In genomic region chr2:77518693-77519092, GRCm38 (mm10) we compare ENCODE assay signal across 8 mouse cellular contexts.
DNase-seq lines count a peak whose midpoint lies in the region; ATAC-seq and TF ChIP-seq lines count a peak whose summit lies in the region.

No protein-coding gene starts in this region.

- DNase-seq in heart, postnatal 36 days = no peak
- DNase-seq in kidney, postnatal 4 days = peak; percentile 37 to 54
- no peak for DNase-seq in urinary bladder, postnatal 4 days (ENCODE audit: low spot score in 2 of 2)
- DNase-seq in natural killer cell, adult 2 months (ENCODE audit: low spot score in 2 of 2) = no peak
- no peak for DNase-seq in left cerebral cortex, postnatal 14 days (ENCODE audit: low spot score in 2 of 2)

- H3ac ChIP-seq in myocyte (ENCODE audit: control insufficient read depth, insufficient read length) = no peak overlapping the region

- H3K9me3 ChIP-seq in heart, embryonic 12.5 days (replicated peaks) = no peaks in the 10 kb centered on the region
- no peaks in the 10 kb centered on the region for H3K9me3 ChIP-seq in forebrain, embryonic 16.5 days (ENCODE audit: control insufficient read depth, low read length)

- peak overlapping the region; percentile 72 for H3K4me2 ChIP-seq in heart, embryonic 12.5 days
- H3K4me2 ChIP-seq in forebrain, embryonic 16.5 days (ENCODE audit: low read length) = peak overlapping the region; percentile 67
- peak overlapping the region; percentile 70 for H3K4me2 ChIP-seq in myocyte (ENCODE audit: low read depth)

- H3K27ac ChIP-seq in heart, embryonic 12.5 days (ENCODE audit: poor library complexity, severe bottlenecking) = no peak overlapping the region
- H3K27ac ChIP-seq in forebrain, embryonic 16.5 days (ENCODE audit: low read length) = no peak overlapping the region

- H3K79me2 ChIP-seq in myocyte (ENCODE audit: control insufficient read depth, insufficient read depth) = no peaks in the 10 kb centered on the region

- peaks cover 5% of the 10 kb centered on the region; the same call in 1 of the 2 replicates for H3K4me1 ChIP-seq in heart, embryonic 12.5 days (replicated peaks)
- H3K4me1 ChIP-seq in forebrain, embryonic 16.5 days (replicated peaks; ENCODE audit: control insufficient read depth, insufficient read depth, low read length) = peaks cover 13% of the 10 kb centered on the region

- no peak overlapping the region for H3K9ac ChIP-seq in heart, embryonic 12.5 days
- no peak overlapping the region for H3K9ac ChIP-seq in forebrain, embryonic 16.5 days (replicated peaks; ENCODE audit: low read depth, low read length)

- no peak for ATAC-seq in heart, embryonic 12.5 days (ENCODE audit: insufficient number of reproducible peaks, low FRiP score)
- ATAC-seq in forebrain, embryonic 16.5 days = peak; percentile 46

- intact Hi-C loops in heart, postnatal 36 days (cut with DNase I) = no loop called here
- intact Hi-C loops in left cerebral cortex, postnatal 14 days (cut with DNase I) = no loop called here

- H3K27me3 ChIP-seq in heart, embryonic 12.5 days (replicated peaks) = no peaks in the 10 kb centered on the region
- H3K27me3 ChIP-seq in forebrain, embryonic 16.5 days (replicated peaks; ENCODE audit: control insufficient read depth, insufficient read depth, low read length) = no peaks in the 10 kb centered on the region
- peaks cover 4% of the 10 kb centered on the region for H3K27me3 ChIP-seq in myocyte (ENCODE audit: control insufficient read depth, insufficient read depth, insufficient read length)

- H3K36me3 ChIP-seq in heart, embryonic 12.5 days = no peaks in the 10 kb centered on the region
- H3K36me3 ChIP-seq in forebrain, embryonic 16.5 days (ENCODE audit: control insufficient read depth, insufficient read depth) = no peaks in the 10 kb centered on the region
- no peaks in the 10 kb centered on the region for H3K36me3 ChIP-seq in myocyte (ENCODE audit: control insufficient read depth, insufficient read depth)

- H3K4me3 ChIP-seq in heart, embryonic 12.5 days = peak overlapping the region; percentile 48
- peak overlapping the region; percentile 41 for H3K4me3 ChIP-seq in forebrain, embryonic 16.5 days (replicated peaks; ENCODE audit: low read length)
- no peak overlapping the region for H3K4me3 ChIP-seq in myocyte

- WGBS in heart, embryonic 12.5 days = 8% methylated on average over 8 of the region's 8 CpGs
- WGBS in forebrain, embryonic 16.5 days = 6% methylated on average over 8 of the region's 8 CpGs

- TF ChIP-seq POLR2A in myocyte (IDR thresholded peaks at IDR 0.05; ENCODE audit: insufficient read length, low read depth) = no peak

TF ChIP-seq in myocyte, 11 proteins besides CTCF, POLR2A, EP300 and RAD21:
- TF ChIP-seq TCF3 (IDR thresholded peaks at IDR 0.05; ENCODE audit: insufficient read length, low read depth) (no peak), SRF (IDR thresholded peaks at IDR 0.05; ENCODE audit: control insufficient read depth, insufficient read length, low read depth) (no peak), MAX (IDR thresholded peaks at IDR 0.05; ENCODE audit: low read depth) (no peak), MYOG (IDR thresholded peaks at IDR 0.05; ENCODE audit: control insufficient read depth in 1 of 3, insufficient read depth in 1 of 3, insufficient read length in 2 of 3, low read depth in 2 of 3) (no peak), CEBPB (IDR thresholded peaks at IDR 0.05; ENCODE audit: insufficient read depth, poor library complexity, severe bottlenecking) (no peak), E2F4 (IDR thresholded peaks at IDR 0.05; ENCODE audit: insufficient read depth) (no peak), USF1 (IDR thresholded peaks at IDR 0.05; ENCODE audit: low read depth) (no peak), POLR2AphosphoS2 (IDR thresholded peaks at IDR 0.05; ENCODE audit: insufficient read length, low read depth) (no peak), TCF12 (IDR thresholded peaks at IDR 0.05; ENCODE audit: insufficient read depth, poor library complexity, severe bottlenecking) (no peak)
TF ChIP-seq in myocyte: peak in this region for 0.

Comparison
In these comparisons a context has a peak if more than half of its experiments do, and no peak if none do; other contexts are left out.
1. DNase-seq: peak in kidney, postnatal 4 days (2 of 2); none in heart, postnatal 36 days (0 of 2), urinary bladder, postnatal 4 days (0 of 2), natural killer cell, adult 2 months (0 of 2) and left cerebral cortex, postnatal 14 days (0 of 2).
2. Peak in every context shown above with its lines, with median percentiles within 50 percentile points of each other: H3K4me2 ChIP-seq.